Mouse (Mus musculus) hindbrain, embryonic 12.5 days (tissue): ENCODE data around the gene Xylt1. TPM values are rescaled to one million over a fixed set of nuclear protein-coding genes. Genes with fewer than 3 reads are reported as not detected.

Source experiments
- ATAC-seq: fragments of 200-750 bp; cut with Nextera tagmentation; 2 replicates; pipeline ENCODE4 v1.8.0; 2017; ENCODE audit warnings: moderate TSS enrichment; ENCODE audit not compliant: low FRiP score
- H3K27ac ChIP-seq: fragments of 300-500 bp; sonication (generic); 2 replicates; pipeline ENCODE4 v1.5.1; 2016; ENCODE audit warnings: mild to moderate bottlenecking
- H3K27me3 ChIP-seq: fragments of 300-500 bp; sonication (generic); 2 replicates; pipeline ENCODE4 v1.6.1; 2016; ENCODE audit warnings: mild to moderate bottlenecking
- H3K36me3 ChIP-seq: fragments of 300-500 bp; sonication (generic); 2 replicates; pipeline ENCODE4 v1.6.1; 2016; ENCODE audit warnings: mild to moderate bottlenecking
- H3K4me1 ChIP-seq: fragments of 300-500 bp; sonication (generic); 2 replicates; pipeline ENCODE4 v1.6.1; 2016
- H3K4me2 ChIP-seq: fragments of 300-500 bp; sonication (generic); replicated peaks from 2 replicates; pipeline ENCODE4 v1.6.1; 2016; ENCODE audit warnings: mild to moderate bottlenecking
- H3K4me3 ChIP-seq: fragments of 300-500 bp; sonication (generic); 2 replicates; pipeline ENCODE4 v1.5.1; 2016; ENCODE audit warnings: mild to moderate bottlenecking
- H3K9ac ChIP-seq: fragments of 300-500 bp; sonication (generic); 2 replicates; pipeline ENCODE4 v1.6.1; 2016; ENCODE audit warnings: mild to moderate bottlenecking, moderate library complexity
- H3K9me3 ChIP-seq: fragments of 300-500 bp; sonication (generic); replicated peaks from 2 replicates; pipeline ENCODE4 v1.6.1; 2016; ENCODE audit warnings: mild to moderate bottlenecking
- WGBS: fragments of 180-500 bp; shearing (Covaris S2); methylation state at CpG from one replicate; pipeline ENCODE4 v1.1.7; 2016; 5-methylcytosine and 5-hydroxymethylcytosine counted together
- polyA plus RNA-seq: library from polyadenylated mRNA; unstranded; fragments of >200 nt; fragmentation: Nextera tagmentation; extraction: Ambion mirVana; gene quantifications from 2 replicates; pipeline ENCODE4 v1.2.1, GENCODE M21; 2016

Gene Xylt1
- polyA plus RNA-seq, 1 experiment from 2014 or later: 2.4 TPM

- no peak for ATAC-seq
- 63% methylated on average over 9 of the region's 9 CpGs for WGBS
- Histone ChIP-seq H3K27me3 (no peaks in the 10 kb centered on the region), H3K36me3 (no peaks in the 10 kb centered on the region), H3K27ac (no peak overlapping the region), H3K9ac (no peak overlapping the region), H3K4me2 (no peak overlapping the region), H3K9me3 (no peaks in the 10 kb centered on the region), H3K4me1 (no peaks in the 10 kb centered on the region), H3K4me3 (no peak overlapping the region)
Measured at GRCm38 (mm10) chr7:117490500-117491205, 109.9 kb downstream of the Xylt1 start.

GRCm38 (mm10) chr7:117491495-117491894 lies 110.7 kb downstream of the Xylt1 start:
- WGBS: 87% methylated on average over 5 of the region's 5 CpGs
- Histone ChIP-seq H3K4me2 (no peak overlapping the region), H3K36me3 (no peaks in the 10 kb centered on the region), H3K9ac (no peak overlapping the region), H3K4me3 (no peak overlapping the region), H3K4me1 (0 out of 2 replicates have a peak, but pooled peaks cover 2% of the 10 kb centered on the region), H3K9me3 (no peaks in the 10 kb centered on the region), H3K27me3 (no peaks in the 10 kb centered on the region), H3K27ac (no peak overlapping the region)
- no peak for ATAC-seq

GRCm38 (mm10) chr7:117494210-117494609 lies 113.4 kb downstream of the Xylt1 start:
- Histone ChIP-seq H3K27ac (no peak overlapping the region), H3K36me3 (no peaks in the 10 kb centered on the region), H3K4me2 (no peak overlapping the region), H3K9me3 (no peaks in the 10 kb centered on the region), H3K4me3 (no peak overlapping the region), H3K27me3 (no peaks in the 10 kb centered on the region), H3K9ac (no peak overlapping the region), H3K4me1 (0 out of 2 replicates have a peak, but pooled peaks cover 2% of the 10 kb centered on the region)
- ATAC-seq: no peak
- WGBS: 79% methylated on average over 6 of the region's 6 CpGs

- ATAC-seq: no peak
- Histone ChIP-seq H3K9ac (no peak overlapping the region), H3K27me3 (no peaks in the 10 kb centered on the region), H3K9me3 (no peaks in the 10 kb centered on the region), H3K36me3 (no peaks in the 10 kb centered on the region), H3K4me3 (no peak overlapping the region), H3K4me1 (0 out of 2 replicates have a peak, but pooled peaks cover 2% of the 10 kb centered on the region), H3K4me2 (no peak overlapping the region), H3K27ac (no peak overlapping the region)
- 81% methylated on average over 8 of the region's 8 CpGs for WGBS
Measured at GRCm38 (mm10) chr7:117494618-117495310, 114.0 kb downstream of the Xylt1 start.

- H3K4me2 ChIP-seq: no peak overlapping the region
- H3K4me3 ChIP-seq: no peak overlapping the region
- H3K36me3 ChIP-seq: no peaks in the 10 kb centered on the region
- no peak overlapping the region for H3K27ac ChIP-seq
- H3K9ac ChIP-seq: no peak overlapping the region
- H3K9me3 ChIP-seq: no peaks in the 10 kb centered on the region
- 0 out of 2 replicates have a peak, but pooled peaks cover 2% of the 10 kb centered on the region for H3K4me1 ChIP-seq
- no peaks in the 10 kb centered on the region for H3K27me3 ChIP-seq
- no peak for ATAC-seq
- 73% methylated on average over 8 of the region's 8 CpGs for WGBS
Measured at GRCm38 (mm10) chr7:117495751-117496150, 115.0 kb downstream of the Xylt1 start.

GRCm38 (mm10) chr7:117498173-117498572 lies 117.4 kb downstream of the Xylt1 start:
- ATAC-seq: no peak

GRCm38 (mm10) chr7:117501355-117502181 lies 120.8 kb downstream of the Xylt1 start:
- ATAC-seq: peak; percentile 46; the same call in 1 of the 2 replicates
- Histone ChIP-seq H3K4me3 (no peak overlapping the region), H3K9ac (no peak overlapping the region), H3K27me3 (no peaks in the 10 kb centered on the region), H3K9me3 (0 out of 2 replicates have a peak, but pooled peaks cover 6% of the 10 kb centered on the region), H3K27ac (no peak overlapping the region; the same call in 1 of the 2 replicates), H3K4me1 (0 out of 2 replicates have a peak, but pooled peaks cover 3% of the 10 kb centered on the region), H3K36me3 (no peaks in the 10 kb centered on the region), H3K4me2 (no peak overlapping the region)
- 77% methylated on average over 15 of the region's 15 CpGs for WGBS

More at GRCm38 (mm10) chr7:117498173-117498572, 117.4 kb downstream of the Xylt1 start:
- no peak overlapping the region for H3K27ac ChIP-seq
- H3K9me3 ChIP-seq: 0 out of 2 replicates have a peak, but pooled peaks cover 6% of the 10 kb centered on the region
- H3K4me2 ChIP-seq: no peak overlapping the region
- H3K9ac ChIP-seq: no peak overlapping the region
- WGBS: 86% methylated on average over 2 of the region's 2 CpGs
- no peaks in the 10 kb centered on the region for H3K27me3 ChIP-seq
- H3K4me1 ChIP-seq: 0 out of 2 replicates have a peak, but pooled peaks cover 5% of the 10 kb centered on the region
- H3K4me3 ChIP-seq: no peak overlapping the region
- no peaks in the 10 kb centered on the region for H3K36me3 ChIP-seq

- H3K9me3 ChIP-seq: 0 out of 2 replicates have a peak, but pooled peaks cover 6% of the 10 kb centered on the region
- no peaks in the 10 kb centered on the region for H3K36me3 ChIP-seq
- H3K27me3 ChIP-seq: no peaks in the 10 kb centered on the region
- no peak overlapping the region for H3K9ac ChIP-seq
- no peak for ATAC-seq
- H3K27ac ChIP-seq: no peak overlapping the region
- no peak overlapping the region for H3K4me3 ChIP-seq
- 85% methylated on average over 5 of the region's 5 CpGs for WGBS
- H3K4me2 ChIP-seq: no peak overlapping the region
- H3K4me1 ChIP-seq: 0 out of 2 replicates have a peak, but pooled peaks cover 3% of the 10 kb centered on the region
Measured at GRCm38 (mm10) chr7:117502415-117502814, 121.6 kb downstream of the Xylt1 start.

- 88% methylated on average over 9 of the region's 9 CpGs for WGBS
- no peak overlapping the region for H3K9ac ChIP-seq
- ATAC-seq: no peak
- H3K4me2 ChIP-seq: no peak overlapping the region
- no peak overlapping the region for H3K4me3 ChIP-seq
- H3K9me3 ChIP-seq: 0 out of 2 replicates have a peak, but pooled peaks cover 6% of the 10 kb centered on the region
- H3K27ac ChIP-seq: no peak overlapping the region
- no peaks in the 10 kb centered on the region for H3K27me3 ChIP-seq
- H3K36me3 ChIP-seq: no peaks in the 10 kb centered on the region
- peaks cover 8% of the 10 kb centered on the region; the same call in 1 of the 2 replicates for H3K4me1 ChIP-seq
Measured at GRCm38 (mm10) chr7:117503714-117504113, 122.9 kb downstream of the Xylt1 start.

- 89% methylated on average over 3 of the region's 3 CpGs for WGBS
- Histone ChIP-seq H3K9ac (no peak overlapping the region), H3K4me1 (peaks cover 10% of the 10 kb centered on the region), H3K9me3 (0 out of 2 replicates have a peak, but pooled peaks cover 6% of the 10 kb centered on the region), H3K27ac (no peak overlapping the region), H3K27me3 (no peaks in the 10 kb centered on the region), H3K4me2 (no peak overlapping the region), H3K36me3 (no peaks in the 10 kb centered on the region), H3K4me3 (no peak overlapping the region)
- no peak for ATAC-seq
Measured at GRCm38 (mm10) chr7:117505791-117506190, 125.0 kb downstream of the Xylt1 start.

GRCm38 (mm10) chr7:117507351-117507750 lies 126.6 kb downstream of the Xylt1 start:
- 87% methylated on average over 10 of the region's 10 CpGs for WGBS
- Histone ChIP-seq H3K36me3 (no peaks in the 10 kb centered on the region), H3K4me2 (no peak overlapping the region), H3K4me1 (peaks cover 8% of the 10 kb centered on the region), H3K4me3 (no peak overlapping the region), H3K27ac (no peak overlapping the region), H3K27me3 (no peaks in the 10 kb centered on the region), H3K9ac (no peak overlapping the region), H3K9me3 (no peaks in the 10 kb centered on the region)
- no peak for ATAC-seq

GRCm38 (mm10) chr7:117508090-117508489 lies 127.3 kb downstream of the Xylt1 start:
- WGBS: 59% methylated on average over 8 of the region's 8 CpGs
- H3K4me2 ChIP-seq: no peak overlapping the region
- H3K4me3 ChIP-seq: no peak overlapping the region
- H3K4me1 ChIP-seq: peaks cover 8% of the 10 kb centered on the region
- H3K27ac ChIP-seq: no peak overlapping the region
- no peaks in the 10 kb centered on the region for H3K9me3 ChIP-seq
- no peak overlapping the region for H3K9ac ChIP-seq
- ATAC-seq: no peak
- no peaks in the 10 kb centered on the region for H3K27me3 ChIP-seq
- no peaks in the 10 kb centered on the region for H3K36me3 ChIP-seq
